Mouse (Mus musculus): Measurements from ENCODE around the gene Lgals4. TPM values are rescaled to one million over a fixed set of nuclear protein-coding genes. Genes with fewer than 3 reads are reported as not detected.
A peak's percentile ranks its signal among the peaks of the same experiment; 100 is the strongest.
"Not testable (repeated sequence)": the region's sequence is repeated elsewhere in the genome, so short reads cannot be mapped to it uniquely, and the experiment has no call there.

Lgals4 gene
- total RNA-seq, 2 experiments from 2014 or later: 17.8 to 20.8 TPM

- peak; percentile 87 for DNase-seq
Observed at GRCm38 (mm10) chr7:28865481-28866300, 32.0 kb downstream of the Lgals4 start.

- no peak for DNase-seq
Observed at GRCm38 (mm10) chr7:28866769-28867507, 33.3 kb downstream of the Lgals4 start.

GRCm38 (mm10) chr7:28867508-28868340 is 34.1 kb downstream of the Lgals4 start:
- DNase-seq: peak; percentile 84

- no peak for DNase-seq
Observed at GRCm38 (mm10) chr7:28870901-28871664, 37.4 kb downstream of the Lgals4 start.

- no peak for DNase-seq
Observed at GRCm38 (mm10) chr7:28874565-28874964, 40.9 kb downstream of the Lgals4 start.

GRCm38 (mm10) chr7:28876099-28876498 is 42.4 kb downstream of the Lgals4 start:
- no peak for DNase-seq

GRCm38 (mm10) chr7:28877155-28877554 is 43.5 kb downstream of the Lgals4 start:
- no peak for DNase-seq

GRCm38 (mm10) chr7:28877856-28878255 is 44.2 kb downstream of the Lgals4 start:
- no peak for DNase-seq

- DNase-seq: no peak
Observed at GRCm38 (mm10) chr7:28879606-28880005, 46.0 kb downstream of the Lgals4 start.

GRCm38 (mm10) chr7:28880554-28880953 is 46.9 kb downstream of the Lgals4 start:
- no peak for DNase-seq

GRCm38 (mm10) chr7:28881199-28881598 is 47.5 kb downstream of the Lgals4 start, which contains the start of gene Capn12:
Capn12 (plus strand) TSS chr7:28881422.
- no peak for DNase-seq

- no peak for DNase-seq
Observed at GRCm38 (mm10) chr7:28883039-28883438, 49.4 kb downstream of the Lgals4 start.

- not testable (repeated sequence) for DNase-seq
Observed at GRCm38 (mm10) chr7:28883704-28884103, 50.0 kb downstream of the Lgals4 start.

GRCm38 (mm10) chr7:28886486-28886885 is 52.8 kb downstream of the Lgals4 start:
- no peak for DNase-seq

- no peak for DNase-seq
Observed at GRCm38 (mm10) chr7:28888701-28889161, 55.1 kb downstream of the Lgals4 start.

Other genes with a start within 250 kb of the Lgals4 start
- 10 to 100 TPM; 49.2 to 50.5 TPM for gene Samd4b, start 235.7 kb upstream of the Lgals4 start, total RNA-seq (2021)
- gene Pak4, start 235.7 kb upstream of the Lgals4 start, total RNA-seq (2021): 10 to 100 TPM; 21.6 to 22.1 TPM
- gene Acp7, start 202.5 kb upstream of the Lgals4 start, total RNA-seq (2021): not detected
- gene Fbxo27, start 141.0 kb upstream of the Lgals4 start, total RNA-seq (2021): 1 to 10 TPM; 2.2 TPM
- gene Fbxo17, start 117.0 kb upstream of the Lgals4 start, total RNA-seq (2021): 1 to 10 TPM; 2.6 to 4.2 TPM
- gene Mrps12, start 92.0 kb upstream of the Lgals4 start, total RNA-seq (2021): 10 to 100 TPM; 44.5 to 45.9 TPM
- 10 to 100 TPM; 19.3 to 19.9 TPM for gene Sars2, start 91.9 kb upstream of the Lgals4 start, total RNA-seq (2021)
- not detected for gene Ccer2, start 77.7 kb upstream of the Lgals4 start, total RNA-seq (2021)
- 10 to 100 TPM; 56.4 to 58.3 TPM for gene Sirt2, start 67.1 kb upstream of the Lgals4 start, total RNA-seq (2021)
- 10 to 100 TPM; 14.4 to 14.5 TPM for gene Nfkbib, start 66.3 kb upstream of the Lgals4 start, total RNA-seq (2021)
- gene Rinl, start 44.9 kb upstream of the Lgals4 start, total RNA-seq (2021): 1 to 10 TPM; 1.1 to 1.8 TPM
- 100 to 1,000 TPM; 549 to 557 TPM for gene Hnrnpl, start 25.3 kb upstream of the Lgals4 start, total RNA-seq (2021)
- 100 to 1,000 TPM; 647 to 783 TPM for gene Ech1, start 8.6 kb upstream of the Lgals4 start, total RNA-seq (2021)
- gene Lgals7, start 30.0 kb downstream of the Lgals4 start, total RNA-seq (2021): 1 to 10 TPM; 1.4 to 4.4 TPM
- under 1 TPM; 0.31 to 0.83 TPM for gene Capn12, start 47.6 kb downstream of the Lgals4 start, total RNA-seq (2021)
- gene Actn4, start 128.5 kb downstream of the Lgals4 start, total RNA-seq (2021): 100 to 1,000 TPM; 224 to 231 TPM
- gene Eif3k, start 148.0 kb downstream of the Lgals4 start, total RNA-seq (2021): 100 to 1,000 TPM; 205 to 208 TPM
- 1 to 10 TPM; 1.6 to 2.0 TPM for gene Map4k1, start 148.2 kb downstream of the Lgals4 start, total RNA-seq (2021)